Mouse (Mus musculus): ENCODE measurements at regions not wholly inside any gene's neighbourhood (a gene's known extent, or its start where the extent isn't known, plus 50 kb on each side); places are given as distances from the start of the nearest gene placed in this dataset.

GRCm38 (mm10) chr3:81279266-81279665 is 243.1 kb downstream of the Pdgfc start:
- DNase-seq (ENCODE audit: low read depth, low spot score), result no peak

GRCm38 (mm10) chr3:81289762-81290161 is 253.5 kb downstream of the Pdgfc start:
- DNase-seq (ENCODE audit: low read depth, low spot score), result no peak

GRCm38 (mm10) chr3:81292404-81292803 is 256.2 kb downstream of the Pdgfc start:
- DNase-seq (ENCODE audit: low read depth, low spot score), result no peak

GRCm38 (mm10) chr3:81293186-81293819 is 257.1 kb downstream of the Pdgfc start:
- DNase-seq (ENCODE audit: low read depth, low spot score), result no peak

- no peak for DNase-seq (ENCODE audit: low read depth, low spot score)
These were observed 268.0 kb downstream of the Pdgfc start for GRCm38 (mm10) chr3:81304017-81304791.

- no peak for DNase-seq (ENCODE audit: low read depth, low spot score)
These were observed 269.4 kb downstream of the Pdgfc start for GRCm38 (mm10) chr3:81305412-81306165.

GRCm38 (mm10) chr3:81326866-81327265 is 290.6 kb downstream of the Pdgfc start:
- no peak for DNase-seq (ENCODE audit: low read depth, low spot score)

- DNase-seq (ENCODE audit: low read depth, low spot score), result no peak
These were observed 315.5 kb downstream of the Pdgfc start for GRCm38 (mm10) chr3:81351739-81352138.

GRCm38 (mm10) chr3:81367918-81368317 is 331.7 kb downstream of the Pdgfc start:
- no peak for DNase-seq (ENCODE audit: low read depth, low spot score)

- DNase-seq (ENCODE audit: low read depth, low spot score), result no peak
These were observed 332.4 kb downstream of the Pdgfc start for GRCm38 (mm10) chr3:81368642-81369041.

GRCm38 (mm10) chr3:81369742-81370141 is 333.5 kb downstream of the Pdgfc start:
- DNase-seq (ENCODE audit: low read depth, low spot score), result no peak

- no peak for DNase-seq (ENCODE audit: low read depth, low spot score)
These were observed 339.8 kb downstream of the Pdgfc start for GRCm38 (mm10) chr3:81375990-81376389.

GRCm38 (mm10) chr3:81377466-81377865 is 341.2 kb downstream of the Pdgfc start:
- no peak for DNase-seq (ENCODE audit: low read depth, low spot score)

GRCm38 (mm10) chr3:81379362-81379761 is 343.1 kb downstream of the Pdgfc start:
- no peak for DNase-seq (ENCODE audit: low read depth, low spot score)

- DNase-seq (ENCODE audit: low read depth, low spot score), result peak; percentile 10
These were observed 350.7 kb downstream of the Pdgfc start for GRCm38 (mm10) chr3:81386931-81387330.

- peak; percentile 7 for DNase-seq (ENCODE audit: low read depth, low spot score)
These were observed 351.4 kb downstream of the Pdgfc start for GRCm38 (mm10) chr3:81387634-81388033.

GRCm38 (mm10) chr3:81397212-81397611 is 361.0 kb downstream of the Pdgfc start:
- DNase-seq (ENCODE audit: low read depth, low spot score), result no peak

- no peak for DNase-seq (ENCODE audit: low read depth, low spot score)
These were observed 364.8 kb downstream of the Pdgfc start for GRCm38 (mm10) chr3:81401028-81401427.

GRCm38 (mm10) chr3:81408914-81409313 is 372.7 kb downstream of the Pdgfc start:
- DNase-seq (ENCODE audit: low read depth, low spot score), result no peak

- no peak for DNase-seq (ENCODE audit: low read depth, low spot score)
These were observed 385.7 kb downstream of the Pdgfc start for GRCm38 (mm10) chr3:81421875-81422274.

GRCm38 (mm10) chr3:81426765-81427164 is 390.5 kb downstream of the Pdgfc start:
- DNase-seq (ENCODE audit: low read depth, low spot score), result no peak
